Mouse (Mus musculus) megakaryocyte, embryonic 14.5 days (primary cell): ENCODE data around the gene Cytip. TPM values are rescaled to one million over a fixed set of nuclear protein-coding genes. Genes with fewer than 3 reads are reported as not detected.

Experiments
- H3K27me3 ChIP-seq: replicated peaks from 2 replicates; pipeline ENCODE3; 2012; ENCODE audit warnings: inconsistent platforms
- H3K36me3 ChIP-seq: replicated peaks from 2 replicates; pipeline ENCODE3; 2012; ENCODE audit warnings: low read length, inconsistent platforms, mixed read lengths
- H3K4me1 ChIP-seq: 2 replicates; pipeline ENCODE4 v1.6.1; 2012; ENCODE audit warnings: inconsistent platforms
- H3K4me3 ChIP-seq: replicated peaks from 2 replicates; pipeline ENCODE3; 2012; ENCODE audit warnings: moderate library complexity, mild to moderate bottlenecking, inconsistent platforms
- H3K9me3 ChIP-seq: 2 replicates; pipeline ENCODE4 v1.6.1; 2012; ENCODE audit warnings: inconsistent platforms
- FLI1 ChIP-seq: IDR thresholded peaks from 2 replicates; pipeline ENCODE4 v1.6.1; 2012; ENCODE audit warnings: low read length, inconsistent platforms, mixed read lengths
- GATA1 ChIP-seq: IDR thresholded peaks from 3 replicates; pipeline ENCODE4 v1.6.1; 2012; ENCODE audit warnings: mixed read lengths, low read length, inconsistent platforms, borderline replicate concordance
- polyA plus RNA-seq: library from polyadenylated mRNA; stranded (reverse); fragments of >175 nt; gene quantifications from 2 replicates; pipeline ENCODE4 v1.2.3, GENCODE M21; 2012; ENCODE audit warnings: low replicate concordance; ENCODE audit not compliant: insufficient read depth

Gene Cytip
- polyA plus RNA-seq: 2.8 TPM in 1 of 2 replicates, not detected in the other

DNA sequence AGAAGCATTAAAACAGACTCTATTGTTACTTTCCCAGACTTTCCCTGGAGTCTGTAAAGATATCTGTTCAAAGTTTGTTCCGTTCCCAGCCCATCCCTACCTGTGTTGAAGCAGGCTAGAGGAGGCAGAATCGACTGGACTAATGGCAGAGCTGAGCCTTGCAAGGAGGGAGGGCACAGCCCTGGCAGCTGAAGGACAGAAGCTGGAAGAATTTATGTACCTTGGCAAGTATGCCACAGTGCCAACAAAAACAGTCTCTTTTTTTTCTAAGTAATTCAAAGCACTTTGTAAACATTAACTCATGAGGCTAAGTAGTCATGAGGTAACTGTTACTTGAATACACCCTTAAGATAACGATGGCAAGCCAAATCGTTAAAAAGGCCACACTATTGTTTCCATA is at the start of gene Cytip:
Cytip (minus strand) TSS at position 187 of the 400 bp plus-strand sequence.
- no peak for TF ChIP-seq GATA1
- TF ChIP-seq FLI1: no peak
- H3K36me3 ChIP-seq: no peaks in the 10 kb centered on the region
- no peak within 1 kb of the TSS for H3K4me3 ChIP-seq
- no peaks in the 10 kb centered on the region for H3K27me3 ChIP-seq
- peaks cover 9% of the 10 kb centered on the region; the same call in 1 of the 2 replicates for H3K4me1 ChIP-seq
- H3K9me3 ChIP-seq: no peaks in the 10 kb centered on the region

DNA sequence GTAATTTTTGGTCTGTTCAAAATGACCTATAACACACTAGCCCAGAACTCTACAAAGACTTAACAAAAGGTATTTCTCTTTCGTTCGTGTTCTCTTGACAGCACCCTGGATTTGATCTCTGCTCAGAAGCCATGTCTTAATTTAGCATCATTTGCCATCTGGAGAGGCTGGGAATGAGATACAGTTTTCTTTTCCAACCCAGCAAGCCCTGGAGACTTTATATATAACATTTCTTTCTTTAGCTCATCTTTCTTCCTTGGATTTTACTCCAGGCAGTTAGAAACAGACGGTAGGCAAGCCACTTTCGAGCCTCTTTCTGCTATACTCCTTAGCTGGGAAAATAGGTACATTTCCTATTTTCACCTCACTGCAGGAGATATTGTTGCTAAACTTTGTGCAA is 45.3 kb upstream of the Cytip start:
- TF ChIP-seq GATA1 (no peak), FLI1 (no peak)
- Histone ChIP-seq H3K36me3 (no peaks in the 10 kb centered on the region), H3K4me3 (no peak overlapping the region), H3K9me3 (0 out of 2 replicates have a peak, but pooled peaks cover 4% of the 10 kb centered on the region), H3K27me3 (no peaks in the 10 kb centered on the region), H3K4me1 (no peaks in the 10 kb centered on the region)

GRCm38 (mm10) chr2:58237487-58237886 is 42.2 kb upstream of the Cytip start:
- no peak overlapping the region for H3K4me3 ChIP-seq
- TF ChIP-seq FLI1 (no peak), GATA1 (no peak)

DNA sequence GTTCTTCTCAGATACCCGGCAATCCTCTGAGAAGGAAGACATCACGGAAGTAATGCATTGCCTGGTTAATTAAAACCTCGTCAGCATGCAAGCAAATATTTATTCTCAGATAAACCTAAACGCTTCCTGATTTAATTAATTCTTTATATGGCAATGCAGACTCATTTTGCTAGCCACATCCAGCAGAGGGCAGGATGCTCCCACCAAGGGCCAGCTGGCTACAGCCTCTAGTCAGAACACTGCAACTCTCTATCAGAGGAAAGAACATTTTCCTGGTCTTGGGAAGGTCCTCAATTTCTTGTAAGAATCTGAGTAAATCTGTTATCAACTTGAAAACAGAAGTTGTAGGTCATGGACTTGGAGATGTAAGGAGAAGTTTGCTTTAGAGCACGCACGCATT is 4.1 kb upstream of the Cytip start:
- Histone ChIP-seq H3K27me3 (no peaks in the 10 kb centered on the region), H3K9me3 (no peaks in the 10 kb centered on the region), H3K36me3 (no peaks in the 10 kb centered on the region), H3K4me1 (peaks cover 9% of the 10 kb centered on the region; the same call in 1 of the 2 replicates), H3K4me3 (no peak overlapping the region)
- TF ChIP-seq GATA1 (no peak), FLI1 (no peak)

More at GRCm38 (mm10) chr2:58237487-58237886, 42.2 kb upstream of the Cytip start:
- Histone ChIP-seq H3K27me3 (no peaks in the 10 kb centered on the region), H3K9me3 (0 out of 2 replicates have a peak, but pooled peaks cover 4% of the 10 kb centered on the region), H3K4me1 (no peaks in the 10 kb centered on the region), H3K36me3 (no peaks in the 10 kb centered on the region)

GRCm38 (mm10) chr2:58196880-58197279 is 1.5 kb upstream of the Cytip start:
- H3K4me3 ChIP-seq: no peak overlapping the region
- peaks cover 9% of the 10 kb centered on the region; the same call in 1 of the 2 replicates for H3K4me1 ChIP-seq
- H3K27me3 ChIP-seq: no peaks in the 10 kb centered on the region
- H3K36me3 ChIP-seq: no peaks in the 10 kb centered on the region
- TF ChIP-seq GATA1: no peak
- TF ChIP-seq FLI1: no peak
- no peaks in the 10 kb centered on the region for H3K9me3 ChIP-seq

GRCm38 (mm10) chr2:58194422-58195115 is 763 bp downstream of the Cytip start:
- no peak overlapping the region for H3K4me3 ChIP-seq
- peaks cover 11% of the 10 kb centered on the region for H3K4me1 ChIP-seq
- TF ChIP-seq FLI1 (no peak), GATA1 (no peak)
- no peaks in the 10 kb centered on the region for H3K27me3 ChIP-seq
- no peaks in the 10 kb centered on the region for H3K36me3 ChIP-seq
- H3K9me3 ChIP-seq: no peaks in the 10 kb centered on the region

GRCm38 (mm10) chr2:58192160-58192559 is 3.2 kb downstream of the Cytip start:
- no peak for TF ChIP-seq GATA1
- TF ChIP-seq FLI1: no peak
- H3K9me3 ChIP-seq: no peaks in the 10 kb centered on the region
- H3K4me1 ChIP-seq: peaks cover 15% of the 10 kb centered on the region
- no peaks in the 10 kb centered on the region for H3K36me3 ChIP-seq
- H3K27me3 ChIP-seq: no peaks in the 10 kb centered on the region
- no peak overlapping the region for H3K4me3 ChIP-seq

- TF ChIP-seq FLI1 (no peak), GATA1 (no peak)
- H3K27me3 ChIP-seq: no peaks in the 10 kb centered on the region
- peaks cover 9% of the 10 kb centered on the region for H3K4me1 ChIP-seq
- H3K9me3 ChIP-seq: no peaks in the 10 kb centered on the region
- no peak overlapping the region for H3K4me3 ChIP-seq
- no peaks in the 10 kb centered on the region for H3K36me3 ChIP-seq
These were observed 5.8 kb downstream of the Cytip start for GRCm38 (mm10) chr2:58189501-58189900.

DNA sequence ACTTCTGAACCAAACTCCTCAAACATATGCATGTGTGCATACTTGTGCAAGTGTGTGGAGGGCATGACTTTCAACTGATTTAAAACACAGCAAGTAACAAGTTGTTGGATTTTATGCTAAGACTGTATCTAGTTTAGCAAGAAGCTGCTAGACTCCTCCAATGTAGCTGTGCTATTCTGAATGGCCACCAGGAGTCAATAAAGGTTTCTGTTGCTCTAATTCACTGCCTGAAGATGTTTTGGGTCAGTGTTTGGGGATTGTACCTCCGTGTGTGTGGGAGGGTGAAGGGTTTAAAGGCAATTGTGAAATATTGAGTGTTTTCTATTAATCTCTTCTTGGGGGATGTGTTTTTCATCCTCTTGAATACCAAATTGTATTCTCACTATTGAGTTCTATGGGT is 6.4 kb downstream of the Cytip start:
- Histone ChIP-seq H3K36me3 (no peaks in the 10 kb centered on the region), H3K9me3 (no peaks in the 10 kb centered on the region), H3K27me3 (no peaks in the 10 kb centered on the region), H3K4me3 (no peak overlapping the region), H3K4me1 (peaks cover 9% of the 10 kb centered on the region)
- no peak for TF ChIP-seq FLI1
- TF ChIP-seq GATA1: no peak

GRCm38 (mm10) chr2:58187310-58188051 is 7.9 kb downstream of the Cytip start:
- Histone ChIP-seq H3K4me3 (no peak overlapping the region), H3K4me1 (peaks cover 13% of the 10 kb centered on the region), H3K36me3 (no peaks in the 10 kb centered on the region), H3K27me3 (no peaks in the 10 kb centered on the region), H3K9me3 (no peaks in the 10 kb centered on the region)
- TF ChIP-seq FLI1 (no peak), GATA1 (no peak)
